Mouse (Mus musculus) right cerebral cortex, postnatal 14 days (tissue): ENCODE data around the gene Olfr1491.

Source experiments
- DNase-seq: peaks from one replicate; pipeline ENCODE4 v3.0.0; 2022

Olfr1491 gene

GRCm38 (mm10) chr19:13696968-13697367 is at the start of gene Olfr1491:
TSS of gene Olfr1491 (plus strand) at chr19:13697268.
- no peak for DNase-seq

- no peak for DNase-seq
Measured at GRCm38 (mm10) chr19:13650791-13651190, 46.3 kb upstream of the Olfr1491 start, which contains the start of gene Olfr1490. TSS of gene Olfr1490 (plus strand) at chr19:13651091.

GRCm38 (mm10) chr19:13722978-13723377 is 25.9 kb downstream of the Olfr1491 start, which contains the start of gene Olfr1493-ps1:
TSS of gene Olfr1493-ps1 (plus strand) at chr19:13723278.
- no peak for DNase-seq

GRCm38 (mm10) chr19:13739428-13739827 is 42.4 kb downstream of the Olfr1491 start, which contains the start of gene Olfr1494:
TSS of gene Olfr1494 (plus strand) at chr19:13739728.
- DNase-seq, result no peak

- no peak for DNase-seq
Measured at GRCm38 (mm10) chr19:13749366-13749765, 52.3 kb downstream of the Olfr1491 start.
